13 mouse cellular contexts compared by ENCODE assay signal in genomic region chr2:32425568-32425967, GRCm38 (mm10). TPM values are rescaled to one million over a fixed set of nuclear protein-coding genes. Genes with fewer than 3 reads are reported as not detected.
DNase-seq lines count a peak whose midpoint lies in the region; ATAC-seq and TF ChIP-seq lines count a peak whose summit lies in the region.
"Had no signal": no experiment of that assay in that cellular context is flagged by ENCODE, and none has a peak within 500 bp of the region (broad histone marks: within the 10 kb centered on the region; RNA-seq: fewer than 3 reads in every experiment).

No protein-coding gene starts in this region.

- no peak for ATAC-seq in embryonic facial prominence, embryonic 13.5 days (ENCODE audit: insufficient number of reproducible peaks, insufficient read depth, low FRiP score, low TSS enrichment, low read depth)
- ATAC-seq in liver, embryonic 11.5 days (replicated peaks; ENCODE audit: low FRiP score) = no peak
- ATAC-seq: forebrain, postnatal 0 days had no signal

- H3K27ac ChIP-seq in gastrocnemius, adult 2 months = peak overlapping the region; percentile 97
- peak overlapping the region; percentile 80; the same call in 1 of the 2 replicates for H3K27ac ChIP-seq in embryonic facial prominence, embryonic 13.5 days
- peak overlapping the region; percentile 32; the same call in 1 of the 2 replicates for H3K27ac ChIP-seq in liver, embryonic 11.5 days (ENCODE audit: low read depth, low read length)
- H3K27ac ChIP-seq: midbrain, embryonic 12.5 days had no signal

- 62% methylated on average over 5 of the region's 5 CpGs for WGBS in embryonic facial prominence, embryonic 13.5 days
- WGBS in liver, embryonic 11.5 days = 65% methylated on average over 5 of the region's 5 CpGs

- intact Hi-C loops in gastrocnemius, adult 2 months (cut with DNase I) = no loop called here
- intact Hi-C loops in left cerebral cortex, postnatal 14 days (cut with DNase I) = no loop called here
- intact Hi-C loops in left cerebral cortex, postnatal 10 days (cut with DNase I) = no loop called here

- H3K36me3 ChIP-seq in embryonic facial prominence, embryonic 13.5 days = peaks cover 15% of the 10 kb centered on the region
- H3K36me3 ChIP-seq in liver, embryonic 11.5 days (ENCODE audit: control insufficient read depth, insufficient read depth, low read length) = no peaks in the 10 kb centered on the region

- peaks cover 72% of the 10 kb centered on the region for H3K4me1 ChIP-seq in embryonic facial prominence, embryonic 13.5 days
- H3K4me1 ChIP-seq in liver, embryonic 11.5 days (replicated peaks; ENCODE audit: control insufficient read depth, insufficient read depth, low read length) = peaks cover 60% of the 10 kb centered on the region

- H3K9ac ChIP-seq in embryonic facial prominence, embryonic 13.5 days = no peak overlapping the region
- H3K9ac ChIP-seq in liver, embryonic 11.5 days (ENCODE audit: low read depth, low read length) = no peak overlapping the region
- H3K9ac ChIP-seq: forebrain, postnatal 0 days; liver, embryonic 14.5 days; midbrain, embryonic 12.5 days had no signal

- no peak overlapping the region for H3K4me3 ChIP-seq in gastrocnemius, adult 2 months
- no peak overlapping the region for H3K4me3 ChIP-seq in embryonic facial prominence, embryonic 13.5 days
- H3K4me3 ChIP-seq in liver, embryonic 11.5 days (ENCODE audit: low read depth, low read length) = no peak overlapping the region
- H3K4me3 ChIP-seq: heart, adult 2 months; midbrain, embryonic 12.5 days had no signal

- H3K27me3 ChIP-seq in embryonic facial prominence, embryonic 13.5 days = no peaks in the 10 kb centered on the region
- H3K27me3 ChIP-seq in liver, embryonic 11.5 days (replicated peaks; ENCODE audit: control insufficient read depth, insufficient read depth, low read length) = no peaks in the 10 kb centered on the region
- H3K27me3 ChIP-seq: midbrain, embryonic 12.5 days had no signal

- no peaks in the 10 kb centered on the region for H3K9me3 ChIP-seq in embryonic facial prominence, embryonic 13.5 days
- H3K9me3 ChIP-seq in liver, embryonic 11.5 days (ENCODE audit: control insufficient read depth, low read length) = no peaks in the 10 kb centered on the region
- H3K9me3 ChIP-seq: midbrain, embryonic 12.5 days had no signal

- TF ChIP-seq CTCF in gastrocnemius, adult 2 months (IDR thresholded peaks at IDR 0.05) = no peak

- H3K4me2 ChIP-seq in embryonic facial prominence, embryonic 13.5 days = no peak overlapping the region
- no peak overlapping the region for H3K4me2 ChIP-seq in liver, embryonic 11.5 days
- H3K4me2 ChIP-seq: hindbrain, embryonic 14.5 days; midbrain, embryonic 12.5 days had no signal

- DNase-seq in gastrocnemius, adult 2 months = no peak
- DNase-seq in gastrocnemius, postnatal 10 days = no peak
- peak; percentile 55 to 57 for DNase-seq in left cerebral cortex, postnatal 14 days (ENCODE audit: low spot score in 2 of 2)
- DNase-seq in left cerebral cortex, postnatal 10 days (ENCODE audit: extremely low spot score in 1 of 2, low spot score in 2 of 2) = no peak
- DNase-seq in liver, embryonic 11.5 days (ENCODE audit: low spot score) = no peak
- DNase-seq in ovary, postnatal 36 days (ENCODE audit: low spot score) = no peak
- no peak for DNase-seq in cerebellum, adult 9-11 months
- DNase-seq: forebrain, postnatal 0 days had no signal

RNA-seq across cellular contexts. Expression of gene Naif1, which starts 24.7 kb away (rescaled TPM):
- total RNA-seq in gastrocnemius, adult 2 months (2021) = 1 to 10 TPM; 2.2 to 2.3 TPM
- 1 to 10 TPM; 3.0 to 3.1 TPM for total RNA-seq in gastrocnemius, postnatal 10 days (2021)
- total RNA-seq in left cerebral cortex, postnatal 14 days (2021) = 1 to 10 TPM; 4.0 to 4.1 TPM
- total RNA-seq in left cerebral cortex, postnatal 10 days (2021) = 1 to 10 TPM; 3.3 to 3.7 TPM
- polyA plus RNA-seq in embryonic facial prominence, embryonic 13.5 days (2015; fragmentation: Nextera tagmentation; extraction: Ambion mirVana) = 6.3 and 6.5 TPM in 2 replicates
- 4.5 and 5.4 TPM in 2 replicates for polyA plus RNA-seq in liver, embryonic 11.5 days (2014; fragmentation: Nextera tagmentation; extraction: Ambion mirVana)

RNA-seq across cellular contexts. Expression of gene Slc25a25, which starts 25.7 kb away (rescaled TPM):
- 100 to 1,000 TPM in 1 of 2 experiments, 10 to 100 TPM in 1; 45.3 to 211 TPM for total RNA-seq in gastrocnemius, adult 2 months (2021)
- total RNA-seq in gastrocnemius, postnatal 10 days (2021) = 10 to 100 TPM; 16.1 to 31.1 TPM
- 10 to 100 TPM; 52.1 to 55.4 TPM for total RNA-seq in left cerebral cortex, postnatal 14 days (2021)
- 10 to 100 TPM; 48.9 to 51.3 TPM for total RNA-seq in left cerebral cortex, postnatal 10 days (2021)
- polyA plus RNA-seq in embryonic facial prominence, embryonic 13.5 days (2015; fragmentation: Nextera tagmentation; extraction: Ambion mirVana) = 23.5 and 24.6 TPM in 2 replicates
- 10.4 and 12.7 TPM in 2 replicates for polyA plus RNA-seq in liver, embryonic 11.5 days (2014; fragmentation: Nextera tagmentation; extraction: Ambion mirVana)

RNA-seq across cellular contexts. Expression of gene Ptges2, which starts 29.9 kb away (rescaled TPM):
- total RNA-seq in gastrocnemius, adult 2 months (2021) = 10 to 100 TPM; 34.7 to 51.1 TPM
- 10 to 100 TPM; 38.1 to 40.7 TPM for total RNA-seq in gastrocnemius, postnatal 10 days (2021)
- total RNA-seq in left cerebral cortex, postnatal 14 days (2021) = 10 to 100 TPM; 43.5 to 48.3 TPM
- 10 to 100 TPM; 46.5 to 46.9 TPM for total RNA-seq in left cerebral cortex, postnatal 10 days (2021)
- 30.0 and 30.4 TPM in 2 replicates for polyA plus RNA-seq in embryonic facial prominence, embryonic 13.5 days (2015; fragmentation: Nextera tagmentation; extraction: Ambion mirVana)
- 23.0 and 23.6 TPM in 2 replicates for polyA plus RNA-seq in liver, embryonic 11.5 days (2014; fragmentation: Nextera tagmentation; extraction: Ambion mirVana)

RNA-seq across cellular contexts. Expression of gene Lcn2, which starts 37.5 kb away (rescaled TPM):
- total RNA-seq in gastrocnemius, adult 2 months (2021) = 1 to 10 TPM; 2.6 to 3.4 TPM
- 1 to 10 TPM; 3.5 to 6.7 TPM for total RNA-seq in gastrocnemius, postnatal 10 days (2021)
- 1 to 10 TPM; 1.5 to 2.6 TPM for total RNA-seq in left cerebral cortex, postnatal 14 days (2021)
- 1 to 10 TPM; 1.7 to 3.4 TPM for total RNA-seq in left cerebral cortex, postnatal 10 days (2021)
- polyA plus RNA-seq in embryonic facial prominence, embryonic 13.5 days (2015; fragmentation: Nextera tagmentation; extraction: Ambion mirVana) = 0.22 and 1.5 TPM in 2 replicates
- polyA plus RNA-seq in liver, embryonic 11.5 days (2014; fragmentation: Nextera tagmentation; extraction: Ambion mirVana) = 8.0 and 9.9 TPM in 2 replicates

RNA-seq across cellular contexts. Expression of gene 1110008P14Rik, which starts 43.8 kb away (rescaled TPM):
- 10 to 100 TPM; 34.3 to 43.2 TPM for total RNA-seq in gastrocnemius, adult 2 months (2021)
- total RNA-seq in gastrocnemius, postnatal 10 days (2021) = 10 to 100 TPM; 52.6 to 53.7 TPM
- total RNA-seq in left cerebral cortex, postnatal 14 days (2021) = 100 to 1,000 TPM; 265 to 282 TPM
- 100 to 1,000 TPM; 168 to 176 TPM for total RNA-seq in left cerebral cortex, postnatal 10 days (2021)
- polyA plus RNA-seq in embryonic facial prominence, embryonic 13.5 days (2015; fragmentation: Nextera tagmentation; extraction: Ambion mirVana) = 44.1 and 47.8 TPM in 2 replicates
- 36.2 and 39.7 TPM in 2 replicates for polyA plus RNA-seq in liver, embryonic 11.5 days (2014; fragmentation: Nextera tagmentation; extraction: Ambion mirVana)

Comparison
In these comparisons a context has a peak if more than half of its experiments do, and no peak if none do; other contexts are left out.
1. DNase-seq: peak in left cerebral cortex, postnatal 14 days (2 of 2); none in gastrocnemius, adult 2 months (single experiment), gastrocnemius, postnatal 10 days (single experiment), left cerebral cortex, postnatal 10 days (0 of 2), liver, embryonic 11.5 days (single experiment), ovary, postnatal 36 days (single experiment) and cerebellum, adult 9-11 months (single experiment).
2. H3K27ac ChIP-seq: peak in every context shown above with its lines; median percentile 97 in gastrocnemius, adult 2 months; 80 in embryonic facial prominence, embryonic 13.5 days; 32 in liver, embryonic 11.5 days.